In genomic region chr10:117940441-117941265, GRCm38 (mm10) we compare ENCODE assay signal across 8 mouse cellular contexts.
DNase-seq lines count a peak whose midpoint lies in the region; ATAC-seq and TF ChIP-seq lines count a peak whose summit lies in the region.

No protein-coding gene starts in this region.

- peaks cover 3 to 9% of the 10 kb centered on the region in 2 experiments; a peak in 2 of 4 replicates for H3K4me1 ChIP-seq in liver, embryonic 14.5 days (replicated peaks; ENCODE audit: control insufficient read depth in 2 of 2, insufficient read depth in 2 of 2, low read length in 1 of 2)
- no peaks in the 10 kb centered on the region for H3K4me1 ChIP-seq in stomach, postnatal 0 days (replicated peaks; ENCODE audit: control insufficient read depth, insufficient read depth)

- peak; percentile 32 for DNase-seq in adrenal gland, adult 8-10 months
- no peak for DNase-seq in adrenal gland, adult 18-20 months (ENCODE audit: low spot score in 2 of 2)
- peak; percentile 56 for DNase-seq in adrenal gland, postnatal 10 days
- peak; percentile 35 to 51 for DNase-seq in heart, postnatal 14 days
- no peak for DNase-seq in liver, embryonic 14.5 days (ENCODE audit: low read depth in 3 of 3, low spot score in 3 of 3)
- no peak for DNase-seq in stomach, postnatal 0 days (ENCODE audit: low spot score)
- no peak for DNase-seq in left cerebral cortex, postnatal 4 days
- DNase-seq in gastrocnemius, postnatal 10 days: no peak

- TF ChIP-seq EP300 in liver, embryonic 14.5 days (IDR thresholded peaks at IDR 0.05; ENCODE audit: low read depth): no peak
- no peak for TF ChIP-seq EP300 in stomach, postnatal 0 days (optimal IDR thresholded peaks at IDR 0.05)

- TF ChIP-seq CTCF in liver, embryonic 14.5 days (IDR thresholded peaks at IDR 0.05; ENCODE audit: low read depth): no peak
- no peak for TF ChIP-seq CTCF in stomach, postnatal 0 days (IDR thresholded peaks at IDR 0.05; ENCODE audit: low read depth)

- intact Hi-C loops in heart, postnatal 14 days (cut with DNase I): loop anchor here (2.0 to 5.0 kb wide), 3 partner anchors 33 to 96 kb away; no protein-coding TSS in a partner anchor
- intact Hi-C loops in left cerebral cortex, postnatal 4 days (cut with DNase I): no loop called here

- H3K9ac ChIP-seq in liver, embryonic 14.5 days (replicated peaks): no peak overlapping the region
- no peak overlapping the region for H3K9ac ChIP-seq in stomach, postnatal 0 days (ENCODE audit: low read length)

- no peak overlapping the region for H3K4me3 ChIP-seq in liver, embryonic 14.5 days (ENCODE audit: insufficient read depth in 1 of 2, low read depth in 2 of 2, low read length in 2 of 2)
- H3K4me3 ChIP-seq in stomach, postnatal 0 days (ENCODE audit: low read depth, low read length): no peak overlapping the region

- no peak overlapping the region for H3K27ac ChIP-seq in liver, embryonic 14.5 days
- H3K27ac ChIP-seq in stomach, postnatal 0 days (replicated peaks): no peak overlapping the region

- H3K27me3 ChIP-seq in liver, embryonic 14.5 days (ENCODE audit: control insufficient read depth, insufficient read depth, low read length): no peaks in the 10 kb centered on the region; the same call in 1 of the 2 replicates
- H3K27me3 ChIP-seq in stomach, postnatal 0 days (ENCODE audit: control insufficient read depth, insufficient read depth, low read length): no peaks in the 10 kb centered on the region

- no peaks in the 10 kb centered on the region for H3K36me3 ChIP-seq in liver, embryonic 14.5 days (replicated peaks; ENCODE audit: control insufficient read depth, insufficient read depth, low read depth)
- H3K36me3 ChIP-seq in stomach, postnatal 0 days (ENCODE audit: control insufficient read depth, insufficient read depth, low read length): no peaks in the 10 kb centered on the region

- no peaks in the 10 kb centered on the region for H3K9me3 ChIP-seq in liver, embryonic 14.5 days (ENCODE audit: control insufficient read depth, low read length)
- H3K9me3 ChIP-seq in stomach, postnatal 0 days (ENCODE audit: control insufficient read depth, low read length): no peaks in the 10 kb centered on the region

- H3K4me2 ChIP-seq in liver, embryonic 14.5 days (ENCODE audit: low read depth): peak overlapping the region; percentile 13
- peak overlapping the region; percentile 21; the same call in 1 of the 2 replicates for H3K4me2 ChIP-seq in stomach, postnatal 0 days (replicated peaks; ENCODE audit: low read depth)

- WGBS in liver, embryonic 14.5 days (ENCODE audit: insufficient replicate concordance): 24% methylated on average over 10 of the region's 10 CpGs
- WGBS in stomach, postnatal 0 days: 40% methylated on average over 10 of the region's 10 CpGs

- ATAC-seq in liver, embryonic 14.5 days (ENCODE audit: insufficient read depth): no peak
- ATAC-seq in stomach, postnatal 0 days (ENCODE audit: low FRiP score, low TSS enrichment): no peak

Comparison
In these comparisons a context has a peak if more than half of its experiments do, and no peak if none do; other contexts are left out.
1. DNase-seq: peak in adrenal gland, adult 8-10 months (single experiment), adrenal gland, postnatal 10 days (single experiment) and heart, postnatal 14 days (2 of 2); none in adrenal gland, adult 18-20 months (0 of 2), liver, embryonic 14.5 days (0 of 3), stomach, postnatal 0 days (single experiment), left cerebral cortex, postnatal 4 days (single experiment) and gastrocnemius, postnatal 10 days (single experiment).